Mouse (Mus musculus) CH12.LX (cell line): ENCODE measurements at regions not wholly inside any gene's neighbourhood (a gene's known extent, or its start where the extent isn't known, plus 50 kb on each side); places are given as distances from the start of the nearest gene placed in this dataset.
A peak's percentile ranks its signal among the peaks of the same experiment; 100 is the strongest.

Experiments
- DNase-seq: peaks from one replicate; pipeline ENCODE4 v3.0.0-alpha.2; 2013; ENCODE audit errors: extremely low read depth
- H3K27ac ChIP-seq: 2 replicates; pipeline ENCODE4 v1.5.1; 2012; ENCODE audit warnings: low read depth, mild to moderate bottlenecking, control low read depth, moderate library complexity; ENCODE audit not compliant: insufficient read depth
- H3K27me3 ChIP-seq: replicated peaks from 2 replicates; pipeline ENCODE3; 2012; ENCODE audit warnings: inconsistent platforms
- H3K36me3 ChIP-seq, 2 experiments: replicated peaks in 1 of 2; 2 replicates each; pipeline versions ENCODE3 to v1.6.1; 2012; ENCODE audit warnings: inconsistent platforms in 1 of 2, low read length in 1 of 2, mild to moderate bottlenecking in 1 of 2, mixed read lengths in 1 of 2, moderate library complexity in 1 of 2; ENCODE audit not compliant: control insufficient read depth in 1 of 2, insufficient read depth in 1 of 2
- H3K4me1 ChIP-seq, 2 experiments: 2 replicates each; pipeline ENCODE4 v1.6.1; 2012; ENCODE audit warnings: inconsistent platforms in 1 of 2, moderate library complexity in 1 of 2; ENCODE audit not compliant: insufficient read depth in 2 of 2, control insufficient read depth in 1 of 2
- H3K4me2 ChIP-seq: 2 replicates; pipeline ENCODE4 v1.6.1; 2012; ENCODE audit warnings: low read depth, mild to moderate bottlenecking, control low read depth; ENCODE audit not compliant: poor library complexity, insufficient read depth, severe bottlenecking
- H3K4me3 ChIP-seq, 3 experiments: fragments of 150-350 bp in 1 of 3; sonication (generic) in 1 of 3; replicated peaks in 1 of 3; 2 replicates each; pipeline versions ENCODE3 to v1.5.1; 2011 to 2012; ENCODE audit warnings: low read depth in 2 of 3, low read length in 2 of 3, mild to moderate bottlenecking in 2 of 3, moderate library complexity in 2 of 3, control low read depth in 1 of 3, improper control_type of control experiment in 1 of 3, inconsistent platforms in 1 of 3, mixed read lengths in 1 of 3; ENCODE audit not compliant: poor library complexity in 1 of 3
- H3K79me2 ChIP-seq: replicated peaks from 2 replicates; pipeline ENCODE4 v1.6.1; 2012; ENCODE audit warnings: mild to moderate bottlenecking, moderate library complexity; ENCODE audit not compliant: control insufficient read depth, poor library complexity, insufficient read depth, severe bottlenecking; ENCODE audit errors: extremely low read depth
- H3K9ac ChIP-seq: 2 replicates; pipeline ENCODE4 v1.6.1; 2012; ENCODE audit warnings: low read depth, mild to moderate bottlenecking, control low read depth, moderate library complexity; ENCODE audit not compliant: insufficient read depth
- H3K9me3 ChIP-seq: replicated peaks from 2 replicates; pipeline ENCODE3; 2012; ENCODE audit warnings: low read length, inconsistent platforms, mixed read lengths
- CHD1 ChIP-seq: IDR thresholded peaks from 2 replicates; pipeline ENCODE4 v1.6.1; 2012; ENCODE audit warnings: low read depth, low read length, improper control_type of control experiment, inconsistent platforms
- CTCF ChIP-seq, 2 experiments: IDR thresholded peaks in 1 of 2; conservative IDR thresholded peaks in 1 of 2; 2 replicates each; pipeline ENCODE4 v1.5.1; 2011 to 2012; ENCODE audit warnings: low read depth in 2 of 2, low read length in 2 of 2, improper control_type of control experiment in 1 of 2, inconsistent platforms in 1 of 2, mild to moderate bottlenecking in 1 of 2, moderate library complexity in 1 of 2
- E2F4 ChIP-seq: IDR thresholded peaks from 2 replicates; pipeline ENCODE4 v1.6.1; 2011; ENCODE audit warnings: low read depth, low read length, improper control_type of control experiment; ENCODE audit not compliant: insufficient replicate concordance
- ELF1 ChIP-seq: IDR thresholded peaks from 2 replicates; pipeline ENCODE4 v1.6.1; 2014; ENCODE audit warnings: low read depth, mild to moderate bottlenecking, inconsistent platforms, low read length, improper control_type of control experiment
- HCFC1 ChIP-seq: IDR thresholded peaks from 2 replicates; pipeline ENCODE4 v1.6.1; 2012; ENCODE audit warnings: low read depth, mild to moderate bottlenecking, inconsistent platforms, low read length, improper control_type of control experiment
- MEF2A ChIP-seq: IDR thresholded peaks from 2 replicates; pipeline ENCODE4 v1.6.1; 2014; ENCODE audit warnings: low read depth, mild to moderate bottlenecking, inconsistent platforms, low read length, improper control_type of control experiment, borderline replicate concordance
- MYC ChIP-seq: IDR thresholded peaks from 2 replicates; pipeline ENCODE4 v1.6.1; 2011; ENCODE audit warnings: low read depth, mild to moderate bottlenecking, improper control_type of control experiment, low read length
- RAD21 ChIP-seq: IDR thresholded peaks from 2 replicates; pipeline ENCODE4 v1.6.1; 2011; ENCODE audit warnings: low read depth, mild to moderate bottlenecking, low read length, improper control_type of control experiment, moderate library complexity
- TBP ChIP-seq: conservative IDR thresholded peaks from 2 replicates; pipeline ENCODE4 v1.6.1; 2011; ENCODE audit warnings: low read depth, low read length, improper control_type of control experiment
- USF2 ChIP-seq: conservative IDR thresholded peaks from 2 replicates; pipeline ENCODE4 v1.6.1; 2011; ENCODE audit warnings: low read depth, low read length, improper control_type of control experiment
- ZMIZ1 ChIP-seq: IDR thresholded peaks from 2 replicates; pipeline ENCODE4 v1.6.1; 2012; ENCODE audit warnings: low read depth, mild to moderate bottlenecking, inconsistent platforms, low read length, improper control_type of control experiment
- dilution Hi-C: fragments of 300-500 bp; cut with MboI; formaldehyde crosslinking; loops from 2 replicates; pipeline ENCODE4 v1.14.3; 2020; ENCODE audit warnings: low sequenced_read_pairs; ENCODE audit not compliant: extremely low pct_unique_long_range_greater_than_20kb, extremely low pct_ligation_motif_present
- in situ Hi-C: fragments of 300-500 bp; cut with MboI; formaldehyde crosslinking; loops from 3 replicates; pipeline ENCODE4 v1.14.3; 2019; ENCODE audit warnings: low sequenced_read_pairs, low pct_ligation_motif_present, low pct_unique_long_range_greater_than_20kb, mixed read lengths

- TF ChIP-seq MEF2A (peak; percentile 63; the same call in 1 of the 2 replicates), MYC (0 out of 2 replicates have a peak, but pooled peaks have one; percentile 27)
Observed at GRCm38 (mm10) chr4:135066766-135067479, 53.5 kb upstream of the Runx3 start (continued).

- DNase-seq = no peak
- in situ Hi-C loops = no loop called here
- Histone ChIP-seq H3K27me3 (peaks cover 2% of the 10 kb centered on the region), H3K4me1 (peaks cover 13 to 49% of the 10 kb centered on the region in 2 experiments; a peak in 3 of 4 replicates), H3K36me3 (no peaks in the 10 kb centered on the region), H3K9ac (no peak overlapping the region), H3K9me3 (peaks cover 10% of the 10 kb centered on the region), H3K79me2 (no peaks in the 10 kb centered on the region), H3K27ac (no peak overlapping the region), H3K4me3 (no peak overlapping the region), H3K4me2 (no peak overlapping the region)
- dilution Hi-C loops = no loop called here
- no peak for TF ChIP-seq USF2
- no peak for TF ChIP-seq TBP
- no peak for TF ChIP-seq HCFC1
- TF ChIP-seq E2F4 = no peak
- TF ChIP-seq ZMIZ1 = no peak
- TF ChIP-seq RAD21 = no peak
- no peak for TF ChIP-seq CHD1
Observed at GRCm38 (mm10) chr4:135067805-135068204, 52.6 kb upstream of the Runx3 start.

GRCm38 (mm10) chr4:135069818-135070217 is 50.6 kb upstream of the Runx3 start:
- no peak overlapping the region for H3K4me3 ChIP-seq
- H3K27me3 ChIP-seq = peaks cover 2% of the 10 kb centered on the region
- H3K27ac ChIP-seq = no peak overlapping the region
- no peaks in the 10 kb centered on the region for H3K36me3 ChIP-seq
- no peak for DNase-seq
- H3K9me3 ChIP-seq = peaks cover 3% of the 10 kb centered on the region
- no peak overlapping the region for H3K9ac ChIP-seq
- H3K79me2 ChIP-seq = no peaks in the 10 kb centered on the region
- H3K4me2 ChIP-seq = no peak overlapping the region
- dilution Hi-C loops (no loop called here), in situ Hi-C loops (loop anchor here (5.0 to 10.0 kb wide), 2 partner anchors 52 to 245 kb away; partner anchors contain the start of gene Runx3)
- peaks cover 26 to 69% of the 10 kb centered on the region in 2 experiments for H3K4me1 ChIP-seq
- no peak for TF ChIP-seq CTCF (conservative IDR thresholded peaks at IDR 0.05 in 1 of 2, IDR thresholded peaks at IDR 0.05 in 1 of 2; ENCODE audit: low read depth in 2 of 2, low read length in 2 of 2)
- TF ChIP-seq ELF1 = peak; percentile 25; the same call in 1 of the 2 replicates
